Mouse (Mus musculus) hindbrain, embryonic 16.5 days (tissue): Measurements from ENCODE around the gene Dcaf12. TPM values are rescaled to one million over a fixed set of nuclear protein-coding genes. Genes with fewer than 3 reads are reported as not detected.

Experiments
- ATAC-seq: fragments of 200-750 bp; cut with Nextera tagmentation; 2 replicates; pipeline ENCODE4 v1.8.0; 2017; ENCODE audit warnings: moderate TSS enrichment, moderate library complexity
- H3K27ac ChIP-seq: fragments of 300-500 bp; sonication (generic); 2 replicates; pipeline ENCODE4 v1.5.1; 2014; ENCODE audit warnings: low read depth, mild to moderate bottlenecking, control low read depth, low read length, moderate library complexity
- H3K27me3 ChIP-seq: fragments of 300-500 bp; sonication (generic); replicated peaks from 2 replicates; pipeline ENCODE4 v1.6.1; 2014; ENCODE audit warnings: low read length; ENCODE audit not compliant: control insufficient read depth, insufficient read depth
- H3K36me3 ChIP-seq: fragments of 300-500 bp; sonication (generic); 2 replicates; pipeline ENCODE4 v1.6.1; 2014; ENCODE audit warnings: mild to moderate bottlenecking, low read length, moderate library complexity, mixed read lengths; ENCODE audit not compliant: control insufficient read depth, insufficient read depth
- H3K4me1 ChIP-seq: fragments of 300-500 bp; sonication (generic); 2 replicates; pipeline ENCODE4 v1.6.1; 2014; ENCODE audit warnings: low read depth, low read length; ENCODE audit not compliant: control insufficient read depth, insufficient read depth
- H3K4me2 ChIP-seq: fragments of 300-500 bp; sonication (generic); 2 replicates; pipeline ENCODE4 v1.6.1; 2014; ENCODE audit warnings: mild to moderate bottlenecking, low read length, control low read depth, moderate library complexity
- H3K4me3 ChIP-seq: fragments of 300-500 bp; sonication (generic); 2 replicates; pipeline ENCODE4 v1.5.1; 2014; ENCODE audit warnings: mild to moderate bottlenecking, low read length, control low read depth, moderate library complexity
- H3K9ac ChIP-seq: fragments of 300-500 bp; sonication (generic); 2 replicates; pipeline ENCODE4 v1.6.1; 2014; ENCODE audit warnings: low read depth, mild to moderate bottlenecking, control low read depth, low read length, moderate library complexity
- H3K9me3 ChIP-seq: fragments of 300-500 bp; sonication (generic); 2 replicates; pipeline ENCODE4 v1.6.1; 2014; ENCODE audit warnings: mild to moderate bottlenecking, low read length, moderate library complexity; ENCODE audit not compliant: control insufficient read depth
- WGBS: fragments of 180-500 bp; shearing (Covaris S2); extraction: QIAGEN DNeasy Blood & Tissue Kit; methylation state at CpG from one replicate; pipeline ENCODE4 v1.1.7; 2014; 5-methylcytosine and 5-hydroxymethylcytosine counted together
- polyA plus RNA-seq: library from polyadenylated mRNA; unstranded; fragments of >200 nt; fragmentation: Nextera tagmentation; extraction: Ambion mirVana; gene quantifications from 2 replicates; pipeline ENCODE4 v1.2.1, GENCODE M21; 2015

Gene Dcaf12
- 75.5 and 81.4 TPM in 2 replicates for polyA plus RNA-seq

- peak within 1 kb of the TSS; percentile 100 for H3K4me3 ChIP-seq
These were observed at the start of gene Dcaf12 for GRCm38 (mm10) chr4:41314141-41315129. TSS of gene Dcaf12 (minus strand) at chr4:41314889.

DNA sequence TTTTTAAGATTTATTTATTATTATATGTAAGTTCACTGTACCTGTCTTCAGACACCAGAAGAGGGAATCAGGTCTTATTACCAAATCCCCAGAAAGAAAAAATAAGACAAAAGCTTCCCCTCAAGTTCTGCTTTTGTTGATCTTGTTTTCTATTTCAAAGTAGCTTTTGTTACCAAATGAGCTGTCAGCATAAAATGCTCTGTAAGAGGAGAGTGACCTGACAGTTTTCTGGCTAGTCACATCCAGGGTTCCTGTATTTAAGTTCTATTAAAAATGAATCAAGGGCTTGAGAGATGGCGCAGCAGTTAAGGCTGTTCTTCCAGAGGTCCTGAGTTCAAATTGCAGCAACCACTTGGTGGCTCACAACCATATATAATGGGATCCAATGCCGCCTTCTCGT is 46.4 kb upstream of the Dcaf12 start:
- H3K4me2 ChIP-seq: no peak overlapping the region
- 97% methylated on average over 3 of the region's 3 CpGs for WGBS
- no peak overlapping the region for H3K9ac ChIP-seq
- no peak overlapping the region for H3K27ac ChIP-seq
- H3K36me3 ChIP-seq: peaks cover 2% of the 10 kb centered on the region; the same call in 1 of the 2 replicates
- H3K9me3 ChIP-seq: no peaks in the 10 kb centered on the region
- ATAC-seq: no peak
- H3K27me3 ChIP-seq: no peaks in the 10 kb centered on the region
- H3K4me3 ChIP-seq: no peak overlapping the region
- H3K4me1 ChIP-seq: no peaks in the 10 kb centered on the region

More at GRCm38 (mm10) chr4:41314141-41315129, at the start of gene Dcaf12:
- Histone ChIP-seq H3K27me3 (no peaks in the 10 kb centered on the region), H3K9ac (peak within 1 kb of the TSS; percentile 92), H3K4me1 (peaks cover 16% of the 10 kb centered on the region), H3K9me3 (no peaks in the 10 kb centered on the region), H3K27ac (peak within 1 kb of the TSS; percentile 96), H3K36me3 (peaks cover 8% of the 10 kb centered on the region), H3K4me2 (peak within 1 kb of the TSS; percentile 92)
- under 1% methylated on average over 70 of the region's 70 CpGs for WGBS
- ATAC-seq: peak; percentile 97

- H3K36me3 ChIP-seq: peaks cover 2% of the 10 kb centered on the region; the same call in 1 of the 2 replicates
- H3K27ac ChIP-seq: no peak overlapping the region
- ATAC-seq: no peak
- no peaks in the 10 kb centered on the region for H3K9me3 ChIP-seq
- H3K4me3 ChIP-seq: no peak overlapping the region
- H3K4me2 ChIP-seq: no peak overlapping the region
- 92% methylated on average over 7 of the region's 7 CpGs for WGBS
- no peak overlapping the region for H3K9ac ChIP-seq
- H3K4me1 ChIP-seq: no peaks in the 10 kb centered on the region
- no peaks in the 10 kb centered on the region for H3K27me3 ChIP-seq
These were observed 44.7 kb upstream of the Dcaf12 start for GRCm38 (mm10) chr4:41359358-41359757.

GRCm38 (mm10) chr4:41358669-41359068 is 44.0 kb upstream of the Dcaf12 start:
- Histone ChIP-seq H3K4me2 (no peak overlapping the region), H3K4me3 (no peak overlapping the region), H3K9ac (no peak overlapping the region), H3K27ac (no peak overlapping the region), H3K9me3 (no peaks in the 10 kb centered on the region), H3K27me3 (no peaks in the 10 kb centered on the region), H3K4me1 (no peaks in the 10 kb centered on the region), H3K36me3 (peaks cover 2% of the 10 kb centered on the region; the same call in 1 of the 2 replicates)
- WGBS: 91% methylated on average over 2 of the region's 2 CpGs
- no peak for ATAC-seq

DNA sequence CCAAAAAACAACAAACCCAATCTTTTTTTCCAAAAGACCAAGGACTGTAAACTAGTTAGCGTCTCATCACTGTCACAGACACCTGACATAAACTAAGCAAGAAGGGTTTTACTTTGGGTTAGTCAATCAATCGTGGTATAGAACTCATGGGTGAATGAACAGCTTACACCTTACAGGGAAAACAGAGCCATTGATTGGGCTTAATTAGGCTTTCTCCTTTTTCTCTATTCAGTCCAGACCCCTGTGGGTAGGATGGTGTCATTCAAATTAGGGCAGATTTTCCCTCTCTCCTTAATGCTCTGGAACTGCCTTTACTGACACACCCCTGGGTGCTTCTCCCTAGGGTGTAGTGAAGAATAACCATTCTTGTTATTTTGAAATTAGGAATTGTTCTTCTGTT is 42.5 kb upstream of the Dcaf12 start:
- no peak overlapping the region for H3K9ac ChIP-seq
- no peak overlapping the region for H3K4me3 ChIP-seq
- H3K27ac ChIP-seq: no peak overlapping the region
- no peak for ATAC-seq
- no peak overlapping the region for H3K4me2 ChIP-seq
- H3K9me3 ChIP-seq: no peaks in the 10 kb centered on the region
- WGBS: 45% methylated on average over 2 of the region's 2 CpGs
- no peaks in the 10 kb centered on the region for H3K4me1 ChIP-seq
- no peaks in the 10 kb centered on the region for H3K27me3 ChIP-seq
- peaks cover 2% of the 10 kb centered on the region; the same call in 1 of the 2 replicates for H3K36me3 ChIP-seq

- Histone ChIP-seq H3K9me3 (no peaks in the 10 kb centered on the region), H3K4me3 (no peak overlapping the region), H3K36me3 (no peaks in the 10 kb centered on the region), H3K27ac (no peak overlapping the region), H3K4me1 (peaks cover 5% of the 10 kb centered on the region), H3K9ac (no peak overlapping the region), H3K27me3 (no peaks in the 10 kb centered on the region), H3K4me2 (no peak overlapping the region)
- no peak for ATAC-seq
- 97% methylated on average over 1 of the region's 1 CpGs for WGBS
These were observed 38.6 kb upstream of the Dcaf12 start for GRCm38 (mm10) chr4:41353265-41353664.

- no peak overlapping the region for H3K4me2 ChIP-seq
- no peak overlapping the region for H3K4me3 ChIP-seq
- H3K4me1 ChIP-seq: peaks cover 10% of the 10 kb centered on the region
- no peak overlapping the region for H3K27ac ChIP-seq
- 92% methylated on average over 4 of the region's 4 CpGs for WGBS
- no peak for ATAC-seq
- no peaks in the 10 kb centered on the region for H3K9me3 ChIP-seq
- H3K27me3 ChIP-seq: no peaks in the 10 kb centered on the region
- H3K9ac ChIP-seq: no peak overlapping the region
- no peaks in the 10 kb centered on the region for H3K36me3 ChIP-seq
These were observed 38.1 kb upstream of the Dcaf12 start for GRCm38 (mm10) chr4:41352758-41353157.

DNA sequence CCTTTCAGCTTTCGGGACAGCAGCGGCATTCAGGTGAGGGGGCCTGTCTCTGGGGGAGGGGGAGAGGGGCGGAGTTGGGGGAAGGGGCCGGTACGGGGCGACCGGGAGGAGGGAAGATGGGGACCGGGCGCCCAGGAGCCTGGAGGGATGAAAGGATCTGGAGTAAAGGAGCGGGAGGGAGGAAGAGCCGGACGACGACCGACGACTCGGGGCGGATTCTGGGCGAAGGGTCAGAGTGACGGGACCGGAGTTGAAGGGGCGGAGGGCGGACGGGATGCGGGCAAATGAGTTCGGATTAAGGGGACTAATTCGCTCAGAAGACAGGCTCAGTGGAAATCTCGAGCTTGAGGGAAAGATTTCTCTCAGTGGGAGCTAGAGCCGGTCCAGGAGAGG is 34.5 kb upstream of the Dcaf12 start:
- H3K4me1 ChIP-seq: peaks cover 12% of the 10 kb centered on the region
- WGBS: under 1% methylated on average over 28 of the region's 28 CpGs
- peak; percentile 86 for ATAC-seq
- H3K4me2 ChIP-seq: peak overlapping the region; percentile 79
- H3K27me3 ChIP-seq: no peaks in the 10 kb centered on the region
- H3K27ac ChIP-seq: peak overlapping the region; percentile 97
- peak overlapping the region; percentile 85 for H3K9ac ChIP-seq
- peak overlapping the region; percentile 76 for H3K4me3 ChIP-seq
- no peaks in the 10 kb centered on the region for H3K36me3 ChIP-seq
- H3K9me3 ChIP-seq: no peaks in the 10 kb centered on the region

- ATAC-seq: peak; percentile 97
- Histone ChIP-seq H3K4me1 (peaks cover 12% of the 10 kb centered on the region), H3K36me3 (no peaks in the 10 kb centered on the region), H3K9me3 (no peaks in the 10 kb centered on the region), H3K4me3 (peak within 1 kb of the TSS; percentile 76), H3K4me2 (peak within 1 kb of the TSS; percentile 79), H3K27ac (peak within 1 kb of the TSS; percentile 97), H3K9ac (peak within 1 kb of the TSS; percentile 85), H3K27me3 (no peaks in the 10 kb centered on the region)
- WGBS: under 1% methylated on average over 31 of the region's 31 CpGs
These were observed 34.0 kb upstream of the Dcaf12 start, which contains the start of gene Ubap1 for GRCm38 (mm10) chr4:41348584-41349198. TSS of gene Ubap1 (plus strand) at chr4:41348996.
